ENCODE assay signal across 8 mouse cellular contexts in the genomic region with DNA sequence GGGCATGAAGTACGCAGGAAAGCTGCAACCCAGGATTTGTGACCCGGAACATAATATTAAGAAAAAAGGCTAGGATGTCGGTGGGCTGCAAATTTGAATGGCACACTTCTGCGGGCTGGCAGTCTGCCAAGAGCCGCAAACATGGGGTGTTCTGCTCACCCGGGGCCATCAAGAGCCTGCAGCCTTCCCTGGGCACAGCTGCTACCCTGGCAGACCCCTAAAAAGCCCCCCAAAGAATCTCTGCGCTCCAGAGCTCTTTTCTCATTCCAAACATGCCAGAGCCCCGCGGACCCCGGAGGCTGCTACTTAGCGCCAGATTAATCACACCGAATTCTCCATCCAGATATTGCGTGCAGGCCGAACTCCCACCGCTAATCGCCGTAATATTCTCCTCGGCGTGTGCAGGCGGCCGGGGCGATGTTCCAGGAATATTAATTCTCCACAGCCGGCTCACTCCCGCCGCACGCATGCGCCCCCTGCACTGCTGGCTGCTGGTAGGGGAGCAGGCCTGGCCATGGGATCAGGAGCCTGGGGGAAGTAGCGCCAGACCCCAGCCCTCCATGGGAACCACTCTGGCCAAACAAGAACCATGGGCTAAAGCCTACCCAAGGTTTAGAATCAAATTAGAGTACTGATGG.
DNase-seq lines count a peak whose midpoint lies in the region; ATAC-seq and TF ChIP-seq lines count a peak whose summit lies in the region.

No protein-coding gene starts in this region.

- H3K4me1 ChIP-seq in lung, postnatal 0 days (ENCODE audit: insufficient read depth, low read depth, low read length) = peaks cover 11% of the 10 kb centered on the region

- H3K27ac ChIP-seq in lung, postnatal 0 days (ENCODE audit: low read length) = no peak overlapping the region

- ATAC-seq in lung, postnatal 0 days = no peak

- no peak overlapping the region for H3K9ac ChIP-seq in lung, postnatal 0 days (replicated peaks; ENCODE audit: low read depth)

- H3K36me3 ChIP-seq in lung, postnatal 0 days (ENCODE audit: insufficient read depth, low read length) = no peaks in the 10 kb centered on the region

- no peaks in the 10 kb centered on the region for H3K9me3 ChIP-seq in lung, postnatal 0 days (ENCODE audit: low read length)

- no peak overlapping the region for H3K4me2 ChIP-seq in lung, postnatal 0 days (replicated peaks; ENCODE audit: low read depth, low read length)

- H3K4me3 ChIP-seq in lung, postnatal 0 days (ENCODE audit: low read depth, low read length) = no peak overlapping the region

- 31% methylated on average over 27 of the region's 28 CpGs for WGBS in lung, postnatal 0 days

- no peak for TF ChIP-seq EP300 in lung, postnatal 0 days (IDR thresholded peaks at IDR 0.05)

- DNase-seq in cerebellum, postnatal 4 days (ENCODE audit: low spot score in 2 of 2) = peak; percentile 19 to 79
- DNase-seq in cerebellum, adult 9-11 months = no peak
- DNase-seq in lung, postnatal 0 days (ENCODE audit: low spot score) = peak; percentile 39
- DNase-seq in lung, postnatal 25 days (ENCODE audit: low spot score) = no peak
- peak; percentile 82 to 83 for DNase-seq in layer of hippocampus, postnatal 36 days
- DNase-seq in right cerebral cortex, adult 2 months (ENCODE audit: low spot score in 2 of 2) = peak; percentile 65 to 66
- DNase-seq in c-Kit-positive CD71-positive TER-119-positive erythroid progenitor cells, embryonic 14.5 days (ENCODE audit: low spot score) = no peak
- no peak for DNase-seq in testis, postnatal 10 days (ENCODE audit: low spot score)

- H3K27me3 ChIP-seq in lung, postnatal 0 days (replicated peaks; ENCODE audit: insufficient read depth, low read length) = 0 out of 2 replicates have a peak, but pooled peaks cover 4% of the 10 kb centered on the region

- TF ChIP-seq CTCF in lung, postnatal 0 days (IDR thresholded peaks at IDR 0.05) = no peak

Comparison
In these comparisons a context has a peak if more than half of its experiments do, and no peak if none do; other contexts are left out.
1. DNase-seq: peak in cerebellum, postnatal 4 days (2 of 2), lung, postnatal 0 days (single experiment), layer of hippocampus, postnatal 36 days (2 of 2) and right cerebral cortex, adult 2 months (2 of 2); none in cerebellum, adult 9-11 months (single experiment), lung, postnatal 25 days (single experiment), c-Kit-positive CD71-positive TER-119-positive erythroid progenitor cells, embryonic 14.5 days (single experiment) and testis, postnatal 10 days (single experiment).